Mouse (Mus musculus): Measurements from ENCODE around the gene Arid3b.
"Not testable (repeated sequence)": the region's sequence is repeated elsewhere in the genome, so short reads cannot be mapped to it uniquely, and the experiment has no call there.

The Arid3b gene

GRCm38 (mm10) chr9:57836581-57837170 lies at the start of gene Arid3b:
Gene Arid3b, minus strand, starts transcription at chr9:57836793.
- DNase-seq, result peak; percentile 96

GRCm38 (mm10) chr9:57883413-57883812 lies 46.8 kb upstream of the Arid3b start:
- no peak for DNase-seq

GRCm38 (mm10) chr9:57881781-57882180 lies 45.2 kb upstream of the Arid3b start:
- DNase-seq, result not testable (repeated sequence)

- DNase-seq, result no peak
Measured at GRCm38 (mm10) chr9:57880278-57880677, 43.7 kb upstream of the Arid3b start.

- DNase-seq, result no peak
Measured at GRCm38 (mm10) chr9:57879213-57879612, 42.6 kb upstream of the Arid3b start.

GRCm38 (mm10) chr9:57874994-57875393 lies 38.4 kb upstream of the Arid3b start:
- no peak for DNase-seq

- DNase-seq, result no peak
Measured at GRCm38 (mm10) chr9:57874134-57874533, 37.5 kb upstream of the Arid3b start.

- DNase-seq, result no peak
Measured at GRCm38 (mm10) chr9:57870273-57870816, 33.8 kb upstream of the Arid3b start.

GRCm38 (mm10) chr9:57868767-57869166 lies 32.2 kb upstream of the Arid3b start:
- DNase-seq, result no peak

- DNase-seq, result peak; percentile 14
Measured at GRCm38 (mm10) chr9:57867880-57868279, 31.3 kb upstream of the Arid3b start.

- peak; percentile 63 for DNase-seq
Measured at GRCm38 (mm10) chr9:57867236-57867635, 30.6 kb upstream of the Arid3b start.

- DNase-seq, result peak; percentile 66
Measured at GRCm38 (mm10) chr9:57866530-57866929, 29.9 kb upstream of the Arid3b start.

GRCm38 (mm10) chr9:57864336-57864735 lies 27.7 kb upstream of the Arid3b start:
- DNase-seq, result no peak

- DNase-seq, result peak; percentile 77
Measured at GRCm38 (mm10) chr9:57861951-57862471, 25.4 kb upstream of the Arid3b start.

- DNase-seq, result no peak
Measured at GRCm38 (mm10) chr9:57856456-57856855, 19.9 kb upstream of the Arid3b start.

- DNase-seq, result no peak
Measured at GRCm38 (mm10) chr9:57854280-57854679, 17.7 kb upstream of the Arid3b start.

- DNase-seq, result no peak
Measured at GRCm38 (mm10) chr9:57839032-57839431, 2.4 kb upstream of the Arid3b start.

GRCm38 (mm10) chr9:57835841-57836514 lies 615 bp downstream of the Arid3b start:
- DNase-seq, result no peak

- no peak for DNase-seq
Measured at GRCm38 (mm10) chr9:57834629-57835417, 1.8 kb downstream of the Arid3b start.

GRCm38 (mm10) chr9:57833762-57834471 lies 2.7 kb downstream of the Arid3b start:
- DNase-seq, result no peak

GRCm38 (mm10) chr9:57831267-57832082 lies 5.1 kb downstream of the Arid3b start:
- DNase-seq, result peak; percentile 94
